Mouse (Mus musculus): ENCODE data around the gene Platr17. TPM values are rescaled to one million over a fixed set of nuclear protein-coding genes. Genes with fewer than 3 reads are reported as not detected.

The Platr17 gene
- polyA plus RNA-seq, 1 experiment from 2014 or later = 1.1 TPM

Small RNA genes within 50 kb of the gene (microRNA-seq; reads per million reads assigned to microRNA genes)
- not detected for gene Gm27740

Other genes with a start within 250 kb of the Platr17 start
- gene Hnrnpm, start 218.3 kb upstream of the Platr17 start, polyA plus RNA-seq (2016; fragmentation: Nextera tagmentation; extraction: Ambion mirVana) = 477 and 517 TPM in 2 replicates
- 39.1 and 39.4 TPM in 2 replicates for gene March2, start 186.5 kb upstream of the Platr17 start, polyA plus RNA-seq (2016; fragmentation: Nextera tagmentation; extraction: Ambion mirVana)
- gene Rab11b, start 144.6 kb upstream of the Platr17 start, polyA plus RNA-seq (2016; fragmentation: Nextera tagmentation; extraction: Ambion mirVana) = 335 and 351 TPM in 2 replicates
- gene Angptl4, start 123.3 kb upstream of the Platr17 start, polyA plus RNA-seq (2016; fragmentation: Nextera tagmentation; extraction: Ambion mirVana) = 43.2 and 43.7 TPM in 2 replicates
- gene Kank3, start 94.6 kb upstream of the Platr17 start, polyA plus RNA-seq (2016; fragmentation: Nextera tagmentation; extraction: Ambion mirVana) = 28.1 and 28.7 TPM in 2 replicates
- gene Rps28, start 80.6 kb upstream of the Platr17 start, polyA plus RNA-seq (2016; fragmentation: Nextera tagmentation; extraction: Ambion mirVana) = 1,001 and 1,020 TPM in 2 replicates
- gene Ndufa7, start 80.6 kb upstream of the Platr17 start, polyA plus RNA-seq (2016; fragmentation: Nextera tagmentation; extraction: Ambion mirVana) = 458 and 462 TPM in 2 replicates
- 66.4 and 73.9 TPM in 2 replicates for gene Cd320, start 62.0 kb upstream of the Platr17 start, polyA plus RNA-seq (2016; fragmentation: Nextera tagmentation; extraction: Ambion mirVana)
- not detected in 2 replicates for gene Gm7029, start 31.3 kb upstream of the Platr17 start, polyA plus RNA-seq (2016; fragmentation: Nextera tagmentation; extraction: Ambion mirVana)
- 6.6 and 7.6 TPM in 2 replicates for gene Kifc1, start 14.5 kb upstream of the Platr17 start, polyA plus RNA-seq (2016; fragmentation: Nextera tagmentation; extraction: Ambion mirVana)
- 66.2 and 79.3 TPM in 2 replicates for gene Daxx, start 4.3 kb downstream of the Platr17 start, polyA plus RNA-seq (2016; fragmentation: Nextera tagmentation; extraction: Ambion mirVana)
- 21.5 and 23.5 TPM in 2 replicates for gene Tapbp, start 10.8 kb downstream of the Platr17 start, polyA plus RNA-seq (2016; fragmentation: Nextera tagmentation; extraction: Ambion mirVana)
- gene Zbtb22, start 10.8 kb downstream of the Platr17 start, polyA plus RNA-seq (2016; fragmentation: Nextera tagmentation; extraction: Ambion mirVana) = 21.8 and 22.4 TPM in 2 replicates
- 61.3 and 64.2 TPM in 2 replicates for gene Rgl2, start 24.4 kb downstream of the Platr17 start, polyA plus RNA-seq (2016; fragmentation: Nextera tagmentation; extraction: Ambion mirVana)
- gene Pfdn6, start 35.2 kb downstream of the Platr17 start, polyA plus RNA-seq (2016; fragmentation: Nextera tagmentation; extraction: Ambion mirVana) = 180 and 186 TPM in 2 replicates
- 45.5 and 45.8 TPM in 2 replicates for gene Wdr46, start 35.5 kb downstream of the Platr17 start, polyA plus RNA-seq (2016; fragmentation: Nextera tagmentation; extraction: Ambion mirVana)
- 5.0 and 6.8 TPM in 2 replicates for gene B3galt4, start 46.4 kb downstream of the Platr17 start, polyA plus RNA-seq (2016; fragmentation: Nextera tagmentation; extraction: Ambion mirVana)
- 53.3 and 55.0 TPM in 2 replicates for gene Vps52, start 50.7 kb downstream of the Platr17 start, polyA plus RNA-seq (2016; fragmentation: Nextera tagmentation; extraction: Ambion mirVana)
- gene Rps18, start 50.9 kb downstream of the Platr17 start, polyA plus RNA-seq (2016; fragmentation: Nextera tagmentation; extraction: Ambion mirVana) = 1,388 and 1,510 TPM in 2 replicates
- gene H2-K1, start 95.2 kb downstream of the Platr17 start, polyA plus RNA-seq (2016; fragmentation: Nextera tagmentation; extraction: Ambion mirVana) = 4.5 and 5.0 TPM in 2 replicates
- 21.6 and 25.3 TPM in 2 replicates for gene Ring1, start 119.5 kb downstream of the Platr17 start, polyA plus RNA-seq (2016; fragmentation: Nextera tagmentation; extraction: Ambion mirVana)
- 54.4 and 56.8 TPM in 2 replicates for gene H2-Ke6, start 122.9 kb downstream of the Platr17 start, polyA plus RNA-seq (2016; fragmentation: Nextera tagmentation; extraction: Ambion mirVana)
- 179 and 191 TPM in 2 replicates for gene Slc39a7, start 126.5 kb downstream of the Platr17 start, polyA plus RNA-seq (2016; fragmentation: Nextera tagmentation; extraction: Ambion mirVana)
- gene Rxrb, start 126.7 kb downstream of the Platr17 start, polyA plus RNA-seq (2016; fragmentation: Nextera tagmentation; extraction: Ambion mirVana) = 64.3 and 64.4 TPM in 2 replicates
- gene Col11a2, start 134.3 kb downstream of the Platr17 start, polyA plus RNA-seq (2016; fragmentation: Nextera tagmentation; extraction: Ambion mirVana) = 17.5 and 31.9 TPM in 2 replicates
- 0.71 and 0.86 TPM in 2 replicates for gene H2-Oa, start 187.2 kb downstream of the Platr17 start, polyA plus RNA-seq (2016; fragmentation: Nextera tagmentation; extraction: Ambion mirVana)
- 11.1 and 13.2 TPM in 2 replicates for gene H2-DMa, start 214.4 kb downstream of the Platr17 start, polyA plus RNA-seq (2016; fragmentation: Nextera tagmentation; extraction: Ambion mirVana)
- 129 and 134 TPM in 2 replicates for gene Brd2, start 217.5 kb downstream of the Platr17 start, polyA plus RNA-seq (2016; fragmentation: Nextera tagmentation; extraction: Ambion mirVana)
- gene H2-DMb2, start 238.2 kb downstream of the Platr17 start, polyA plus RNA-seq (2016; fragmentation: Nextera tagmentation; extraction: Ambion mirVana) = 0.30 and 0.32 TPM in 2 replicates
- 1.2 and 1.3 TPM in 2 replicates for gene H2-DMb1, start 247.9 kb downstream of the Platr17 start, polyA plus RNA-seq (2016; fragmentation: Nextera tagmentation; extraction: Ambion mirVana)

Measured in limb, embryonic 12.5 days (tissue).